Mouse (Mus musculus) lung, adult 10 weeks (tissue): ENCODE data around the gene Srp14. TPM values are rescaled to one million over a fixed set of nuclear protein-coding genes. Genes with fewer than 3 reads are reported as not detected.

Experiments
- polyA plus RNA-seq: library from polyadenylated mRNA; stranded (reverse); fragments of 350-450 nt; fragmentation: Illumina TruSeq; extraction: RNeasy Lipid Tissue Mini Kit (QIAGEN cat#74804); gene quantifications from one replicate; pipeline ENCODE4 v1.2.3, GENCODE M21; 2014; ENCODE audit warnings: low read depth, low replicate concordance; ENCODE audit not compliant: insufficient read depth

Srp14 gene
- 282 TPM for polyA plus RNA-seq

DNA sequence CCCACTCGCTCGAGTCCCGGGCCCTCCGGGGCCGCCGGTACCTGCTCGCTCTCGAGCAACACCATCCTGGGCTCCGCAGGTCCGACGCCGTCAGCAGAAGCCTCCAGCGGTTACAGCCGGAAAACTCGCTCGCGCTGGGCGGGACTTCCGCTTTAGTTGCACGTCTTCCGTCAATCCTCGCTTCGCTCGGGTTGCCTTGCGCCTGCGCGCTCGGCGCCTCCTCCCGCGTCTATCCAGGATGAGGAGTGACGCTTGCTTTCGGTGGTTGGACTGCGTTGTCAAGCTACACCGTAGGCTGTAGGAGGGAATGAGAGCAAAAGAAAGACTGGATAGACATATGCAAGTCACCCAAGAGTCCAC, at the start of gene Srp14:
Gene Srp14 (minus strand): TSS at position 162 of the 360 bp plus-strand sequence.

Other genes with a start within 250 kb of the Srp14 start
- 2.8 TPM for gene Fsip1, start 222.7 kb downstream of the Srp14 start, polyA plus RNA-seq
- gene Gpr176, start 106.3 kb downstream of the Srp14 start, polyA plus RNA-seq, result 0.53 TPM
- 4.1 TPM for gene Eif2ak4, start 91.1 kb downstream of the Srp14 start, polyA plus RNA-seq
- gene Bmf, start 70.0 kb upstream of the Srp14 start, polyA plus RNA-seq, result 9.9 TPM
- gene Bub1b, start 118.5 kb upstream of the Srp14 start, polyA plus RNA-seq, result 2.0 TPM
- 0.85 TPM for gene Pak6, start 183.6 kb upstream of the Srp14 start, polyA plus RNA-seq
- 4.3 TPM for gene Ankrd63, start 224.3 kb upstream of the Srp14 start, polyA plus RNA-seq
- gene Plcb2, start 248.7 kb upstream of the Srp14 start, polyA plus RNA-seq, result 8.0 TPM